Mouse (Mus musculus) megakaryocyte, embryonic 14.5 days (primary cell): ENCODE results near the gene Rapgef6.

Experiments used
- FLI1 ChIP-seq: IDR thresholded peaks from 2 replicates; pipeline ENCODE4 v1.6.1; 2012; ENCODE audit warnings: low read length, inconsistent platforms, mixed read lengths
- GATA1 ChIP-seq: IDR thresholded peaks from 3 replicates; pipeline ENCODE4 v1.6.1; 2012; ENCODE audit warnings: mixed read lengths, low read length, inconsistent platforms, borderline replicate concordance

GRCm38 (mm10) chr11:54601121-54601520, 78.5 kb downstream of the Rapgef6 start:
- TF ChIP-seq GATA1 = no peak
- no peak for TF ChIP-seq FLI1
